Mouse (Mus musculus) liver, adult 2 months (tissue): ENCODE results near the gene Cacna2d3. TPM values are rescaled to one million over a fixed set of nuclear protein-coding genes. Genes with fewer than 3 reads are reported as not detected.

ENCODE experiments used
- DNase-seq: peaks from one replicate; pipeline ENCODE4 v3.0.0-alpha.2; 2011; ENCODE audit warnings: low read depth, low spot score; ENCODE audit errors: extremely low read depth
- H3K27ac ChIP-seq: fragments of 200-500 bp; replicated peaks from 2 replicates; pipeline ENCODE4 v1.5.1; 2012; ENCODE audit warnings: low read depth, mild to moderate bottlenecking, control low read depth, inconsistent platforms, low read length; ENCODE audit not compliant: insufficient read depth
- H3K27me3 ChIP-seq: fragments of 200-500 bp; 2 replicates; pipeline ENCODE4 v1.6.1; 2012; ENCODE audit warnings: mild to moderate bottlenecking, moderate library complexity, low read length, inconsistent platforms; ENCODE audit not compliant: control insufficient read depth, insufficient read depth
- H3K36me3 ChIP-seq: fragments of 200-500 bp; 2 replicates; pipeline ENCODE4 v1.6.1; 2012; ENCODE audit warnings: low read length, inconsistent platforms; ENCODE audit not compliant: control insufficient read depth, insufficient read depth
- H3K4me1 ChIP-seq: fragments of 200-500 bp; 2 replicates; pipeline ENCODE4 v1.6.1; 2011; ENCODE audit warnings: low read length; ENCODE audit not compliant: control insufficient read depth, insufficient read depth
- H3K4me3 ChIP-seq: fragments of 200-500 bp; 2 replicates; pipeline ENCODE4 v1.5.1; 2011; ENCODE audit warnings: low read depth, mild to moderate bottlenecking, control low read depth, low read length, moderate library complexity; ENCODE audit not compliant: insufficient read depth
- H3K79me2 ChIP-seq: fragments of 200-500 bp; 2 replicates; pipeline ENCODE4 v1.6.1; 2012; ENCODE audit warnings: inconsistent platforms, mild to moderate bottlenecking, low read length, moderate library complexity; ENCODE audit not compliant: control insufficient read depth, insufficient read depth
- H3K9ac ChIP-seq: fragments of 200-500 bp; 2 replicates; pipeline ENCODE4 v1.6.1; 2012; ENCODE audit warnings: low read depth, mild to moderate bottlenecking, control low read depth, inconsistent platforms, low read length
- CTCF ChIP-seq: fragments of 200-500 bp; IDR thresholded peaks from 2 replicates; pipeline ENCODE4 v1.5.1; 2011; ENCODE audit warnings: low read depth, low read length, control low read depth
- POLR2A ChIP-seq: fragments of 200-500 bp; IDR thresholded peaks from 2 replicates; pipeline ENCODE4 v1.6.1; 2011; ENCODE audit warnings: low read length, control low read depth; ENCODE audit not compliant: insufficient read depth; ENCODE audit errors: extremely low read depth
- WGBS: fragments of 180-500 bp; shearing (Covaris S2); methylation state at CpG from one replicate; pipeline ENCODE4 v1.1.7; 2018; 5-methylcytosine and 5-hydroxymethylcytosine counted together
- polyA plus RNA-seq: library from polyadenylated mRNA; depleted of rRNA; stranded (reverse); fragments of >200 nt; gene quantifications from 2 replicates; pipeline ENCODE4 v1.2.3, GENCODE M21; 2012
- total RNA-seq: library from RNA; depleted of rRNA; stranded (reverse); fragments of >200 nt; gene quantifications from 2 replicates; pipeline ENCODE4 v1.2.3, GENCODE M21; 2014

Cacna2d3 gene
- total and polyA plus RNA-seq, 2 experiments, result not detected

DNA sequence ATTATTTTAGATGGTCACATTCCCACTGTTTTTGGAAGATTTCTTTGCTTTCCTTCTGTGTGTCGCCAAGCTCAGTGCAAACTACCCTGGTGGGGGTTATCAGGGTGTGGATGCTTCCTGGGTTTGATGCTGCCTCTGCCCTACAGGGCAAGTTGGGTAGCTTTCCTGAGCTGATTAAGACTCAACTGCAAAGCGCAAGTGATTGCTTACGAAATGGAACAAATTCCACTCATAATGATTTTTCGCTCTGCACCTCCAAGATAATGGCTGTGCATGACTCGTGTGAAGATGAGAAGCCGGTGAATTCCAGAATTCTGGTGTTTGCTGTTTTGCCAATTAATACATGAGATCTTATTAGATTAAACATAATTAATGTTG lies 557.0 kb downstream of the Cacna2d3 start:
- H3K4me1 ChIP-seq, result no peaks in the 10 kb centered on the region
- no peaks in the 10 kb centered on the region for H3K27me3 ChIP-seq
- TF ChIP-seq POLR2A (no peak), CTCF (no peak)
- H3K4me3 ChIP-seq, result no peak overlapping the region
- H3K9ac ChIP-seq, result no peak overlapping the region
- no peak for DNase-seq
- WGBS, result 75% methylated on average over 6 of the region's 6 CpGs
- H3K79me2 ChIP-seq, result no peaks in the 10 kb centered on the region
- H3K36me3 ChIP-seq, result no peaks in the 10 kb centered on the region
- H3K27ac ChIP-seq, result no peak overlapping the region

DNA sequence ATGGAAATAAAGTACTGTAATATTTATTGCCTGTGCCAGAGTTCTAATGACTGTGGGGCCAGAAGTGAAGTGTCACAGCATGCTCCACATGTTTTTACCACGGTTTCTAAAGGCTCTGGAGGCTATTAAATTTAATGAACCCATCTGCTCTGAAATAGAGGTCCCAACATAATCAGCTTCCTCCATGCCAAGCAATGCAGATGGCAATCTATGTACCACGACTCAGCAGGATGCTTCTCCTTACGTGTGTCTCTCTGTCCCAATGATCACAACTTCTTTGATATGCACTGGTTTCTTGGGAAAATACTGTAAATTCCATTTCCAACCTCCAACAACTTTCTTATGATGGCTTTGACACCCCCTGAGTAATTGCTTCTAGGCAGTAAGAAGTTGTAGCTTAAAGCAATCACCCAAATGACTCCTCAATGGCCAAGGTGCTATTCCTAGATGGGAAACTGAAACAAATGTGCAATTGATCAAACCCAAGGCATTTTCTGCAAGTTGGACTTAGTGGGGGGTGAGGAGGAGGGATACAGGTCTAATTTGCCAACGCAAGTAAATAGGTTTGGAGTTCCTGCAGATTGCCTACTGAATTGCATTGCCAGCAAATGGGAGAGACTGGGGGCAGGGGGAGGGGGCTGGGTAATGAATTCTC lies 557.5 kb downstream of the Cacna2d3 start:
- DNase-seq, result no peak
- H3K4me1 ChIP-seq, result no peaks in the 10 kb centered on the region
- TF ChIP-seq CTCF, result no peak
- TF ChIP-seq POLR2A, result no peak
- no peak overlapping the region for H3K27ac ChIP-seq
- H3K79me2 ChIP-seq, result no peaks in the 10 kb centered on the region
- H3K36me3 ChIP-seq, result no peaks in the 10 kb centered on the region
- no peak overlapping the region for H3K9ac ChIP-seq
- H3K4me3 ChIP-seq, result no peak overlapping the region
- H3K27me3 ChIP-seq, result no peaks in the 10 kb centered on the region
- 77% methylated on average over 4 of the region's 4 CpGs for WGBS

DNA sequence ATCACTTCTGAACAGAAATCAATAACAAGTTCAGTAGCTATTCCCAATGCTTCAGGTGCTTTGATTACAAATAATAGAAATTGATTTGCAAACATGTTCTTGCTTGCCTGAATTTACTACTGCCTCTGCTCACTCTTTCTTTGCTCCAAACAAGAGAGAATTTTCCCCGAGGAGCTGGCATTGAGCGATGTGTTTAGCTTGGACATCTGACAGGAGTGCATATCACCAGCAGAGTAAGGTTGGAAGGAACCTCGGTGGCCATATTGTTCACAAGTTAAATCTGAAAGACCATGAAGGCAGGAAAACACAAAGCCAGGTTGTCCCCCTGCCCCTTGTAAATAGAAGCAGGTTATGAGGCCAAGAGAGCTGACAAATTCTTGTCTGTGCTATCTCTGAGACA lies 561.9 kb downstream of the Cacna2d3 start:
- Histone ChIP-seq H3K27me3 (no peaks in the 10 kb centered on the region), H3K4me1 (no peaks in the 10 kb centered on the region), H3K9ac (no peak overlapping the region), H3K79me2 (no peaks in the 10 kb centered on the region), H3K36me3 (no peaks in the 10 kb centered on the region), H3K4me3 (no peak overlapping the region), H3K27ac (no peak overlapping the region)
- TF ChIP-seq POLR2A (no peak), CTCF (no peak)
- WGBS, result 95% methylated on average over 3 of the region's 3 CpGs
- DNase-seq, result no peak

DNA sequence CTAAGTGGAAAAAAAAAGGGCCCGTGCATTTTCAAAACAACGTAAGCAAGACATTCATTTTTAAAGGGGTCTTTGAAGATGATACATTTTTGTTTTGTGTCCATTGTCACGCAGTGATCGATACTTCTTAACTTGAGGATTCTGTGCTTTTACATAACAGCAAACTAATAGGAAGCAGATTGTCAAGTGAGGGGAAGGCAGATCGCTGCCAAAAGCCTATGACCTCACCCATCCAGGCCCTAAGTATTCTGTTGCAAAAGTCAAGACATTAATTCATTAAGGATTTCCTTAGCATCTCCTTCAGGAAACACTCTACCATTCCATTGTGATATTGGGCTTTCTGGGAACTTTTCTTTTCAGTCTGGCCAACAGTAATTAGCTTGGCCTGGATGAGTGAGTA lies 564.6 kb downstream of the Cacna2d3 start:
- no peaks in the 10 kb centered on the region for H3K36me3 ChIP-seq
- H3K27me3 ChIP-seq, result no peaks in the 10 kb centered on the region
- no peak overlapping the region for H3K4me3 ChIP-seq
- WGBS, result 89% methylated on average over 5 of the region's 5 CpGs
- DNase-seq, result no peak
- no peak for TF ChIP-seq POLR2A
- no peak for TF ChIP-seq CTCF
- H3K27ac ChIP-seq, result no peak overlapping the region
- H3K4me1 ChIP-seq, result no peaks in the 10 kb centered on the region
- H3K79me2 ChIP-seq, result no peaks in the 10 kb centered on the region
- no peak overlapping the region for H3K9ac ChIP-seq

DNA sequence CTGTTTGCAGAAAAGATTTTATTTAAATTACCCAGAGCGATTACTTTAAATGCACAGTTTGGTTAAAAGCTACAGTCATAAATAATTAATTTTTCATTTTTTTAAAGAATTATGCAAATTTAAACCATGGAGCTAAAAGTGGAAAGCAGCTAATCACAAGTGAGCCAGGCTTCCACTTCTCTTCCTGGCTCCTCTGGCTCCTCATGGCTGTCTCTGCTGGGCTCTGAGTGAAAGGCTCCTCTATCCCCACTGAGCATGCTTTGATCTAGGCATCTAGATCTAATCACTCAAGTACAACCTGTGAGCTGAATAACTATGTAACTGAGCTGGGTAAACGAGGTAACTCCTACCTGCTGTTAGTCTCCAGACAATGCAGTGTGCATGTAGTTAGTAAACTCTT lies 577.5 kb downstream of the Cacna2d3 start:
- DNase-seq, result no peak
- no peak for TF ChIP-seq CTCF
- TF ChIP-seq POLR2A, result no peak

DNA sequence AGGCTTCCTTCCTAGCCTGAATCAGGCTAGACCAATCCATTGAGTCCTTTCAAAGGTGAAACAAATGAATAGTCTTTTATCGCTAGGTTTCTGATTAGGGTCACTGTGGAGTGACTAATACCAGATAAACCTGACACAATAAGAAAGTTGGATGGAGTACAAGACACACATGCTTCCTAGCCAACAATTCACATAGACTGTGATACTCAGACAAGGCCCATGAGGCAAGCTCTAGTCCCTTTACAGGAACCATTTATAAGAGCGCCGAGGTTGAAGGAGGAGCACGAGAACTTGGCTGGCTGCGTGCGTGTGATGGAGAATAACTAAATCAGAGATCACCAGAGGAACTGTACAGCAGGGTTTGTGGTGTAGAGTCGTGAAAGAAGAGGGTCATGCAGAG lies 584.0 kb downstream of the Cacna2d3 start:
- Histone ChIP-seq H3K36me3 (no peaks in the 10 kb centered on the region), H3K9ac (no peak overlapping the region), H3K79me2 (no peaks in the 10 kb centered on the region), H3K4me1 (no peaks in the 10 kb centered on the region), H3K4me3 (no peak overlapping the region), H3K27me3 (no peaks in the 10 kb centered on the region), H3K27ac (no peak overlapping the region)
- TF ChIP-seq CTCF, result no peak
- no peak for TF ChIP-seq POLR2A
- no peak for DNase-seq
- whole genome bisulfite sequencing, result 85% methylated on average over 7 of the region's 7 CpGs

More for the DNA sequence above, 577.5 kb downstream of the Cacna2d3 start:
- Histone ChIP-seq H3K36me3 (no peaks in the 10 kb centered on the region), H3K4me1 (no peaks in the 10 kb centered on the region), H3K9ac (no peak overlapping the region), H3K4me3 (no peak overlapping the region), H3K79me2 (no peaks in the 10 kb centered on the region), H3K27me3 (no peaks in the 10 kb centered on the region), H3K27ac (no peak overlapping the region)
- WGBS, result 52% methylated on average over 2 of the region's 2 CpGs
